Mouse (Mus musculus): ENCODE data around the gene Cbx7. TPM values are rescaled to one million over a fixed set of nuclear protein-coding genes. Genes with fewer than 3 reads are reported as not detected.
"Not testable (repeated sequence)": the region's sequence is repeated elsewhere in the genome, so short reads cannot be mapped to it uniquely, and the experiment has no call there.

The Cbx7 gene
- polyA plus RNA-seq, 1 experiment from 2014 or later, result 0.89 TPM

GRCm38 (mm10) chr15:79946790-79947189 is 24.1 kb downstream of the Cbx7 start:
- peaks cover 18% of the 10 kb centered on the region for H3K27me3 ChIP-seq
- no peak for ATAC-seq (ENCODE audit: low read depth)
- no peak for DNase-seq

GRCm38 (mm10) chr15:79946022-79946421 is 24.9 kb downstream of the Cbx7 start:
- Histone ChIP-seq H3K4me2 (no peak overlapping the region), H3K27ac (no peak overlapping the region), H3K4me1 (replicated peaks) (peaks cover 17% of the 10 kb centered on the region), H3K9me3 (replicated peaks) (no peaks in the 10 kb centered on the region), H3K4me3 (replicated peaks) (no peak overlapping the region), H3K36me3 (no peaks in the 10 kb centered on the region), H3K27me3 (peaks cover 12% of the 10 kb centered on the region), H3K9ac (no peak overlapping the region)
- WGBS (ENCODE audit: insufficient replicate concordance), result 6% methylated on average over 4 of the region's 4 CpGs
- peak; percentile 76 for DNase-seq
- ATAC-seq (ENCODE audit: low read depth), result peak; percentile 71

More at GRCm38 (mm10) chr15:79946790-79947189, 24.1 kb downstream of the Cbx7 start:
- Histone ChIP-seq H3K36me3 (no peaks in the 10 kb centered on the region), H3K4me1 (replicated peaks) (peaks cover 19% of the 10 kb centered on the region), H3K4me2 (no peak overlapping the region), H3K4me3 (replicated peaks) (no peak overlapping the region), H3K27ac (no peak overlapping the region), H3K9me3 (replicated peaks) (no peaks in the 10 kb centered on the region), H3K9ac (no peak overlapping the region)
- 52% methylated on average over 9 of the region's 9 CpGs for WGBS (ENCODE audit: insufficient replicate concordance)

GRCm38 (mm10) chr15:79944948-79945347 is 26.0 kb downstream of the Cbx7 start:
- no peak overlapping the region for H3K4me2 ChIP-seq
- WGBS (ENCODE audit: insufficient replicate concordance), result 63% methylated on average over 5 of the region's 5 CpGs
- no peak for DNase-seq

GRCm38 (mm10) chr15:79943584-79943983 is 27.3 kb downstream of the Cbx7 start:
- Histone ChIP-seq H3K9ac (no peak overlapping the region), H3K4me1 (replicated peaks) (0 out of 2 replicates have a peak, but pooled peaks cover 3% of the 10 kb centered on the region), H3K4me2 (no peak overlapping the region), H3K27ac (no peak overlapping the region), H3K36me3 (no peaks in the 10 kb centered on the region), H3K9me3 (replicated peaks) (no peaks in the 10 kb centered on the region), H3K4me3 (replicated peaks) (no peak overlapping the region), H3K27me3 (peaks cover 3% of the 10 kb centered on the region)
- no peak for DNase-seq
- 75% methylated on average over 3 of the region's 3 CpGs for WGBS (ENCODE audit: insufficient replicate concordance)
- no peak for ATAC-seq (ENCODE audit: low read depth)

More at GRCm38 (mm10) chr15:79944948-79945347, 26.0 kb downstream of the Cbx7 start:
- H3K9me3 ChIP-seq (replicated peaks), result no peaks in the 10 kb centered on the region
- peaks cover 8% of the 10 kb centered on the region for H3K27me3 ChIP-seq
- H3K36me3 ChIP-seq, result no peaks in the 10 kb centered on the region
- H3K27ac ChIP-seq, result no peak overlapping the region
- H3K4me3 ChIP-seq (replicated peaks), result no peak overlapping the region
- H3K4me1 ChIP-seq (replicated peaks), result peaks cover 7% of the 10 kb centered on the region; the same call in 1 of the 2 replicates
- no peak for ATAC-seq (ENCODE audit: low read depth)
- no peak overlapping the region for H3K9ac ChIP-seq

GRCm38 (mm10) chr15:79942541-79942940 is 28.4 kb downstream of the Cbx7 start:
- H3K27me3 ChIP-seq, result peaks cover 9% of the 10 kb centered on the region
- ATAC-seq (ENCODE audit: low read depth), result no peak
- H3K4me3 ChIP-seq (replicated peaks), result no peak overlapping the region
- WGBS (ENCODE audit: insufficient replicate concordance), result 69% methylated on average over 6 of the region's 6 CpGs
- 0 out of 2 replicates have a peak, but pooled peaks cover 3% of the 10 kb centered on the region for H3K4me1 ChIP-seq (replicated peaks)
- H3K9me3 ChIP-seq (replicated peaks), result no peaks in the 10 kb centered on the region
- DNase-seq, result no peak
- no peaks in the 10 kb centered on the region for H3K36me3 ChIP-seq
- no peak overlapping the region for H3K27ac ChIP-seq
- H3K4me2 ChIP-seq, result no peak overlapping the region
- H3K9ac ChIP-seq, result no peak overlapping the region

- Histone ChIP-seq H3K4me1 (replicated peaks) (no peaks in the 10 kb centered on the region), H3K4me2 (no peak overlapping the region), H3K4me3 (replicated peaks) (no peak overlapping the region), H3K27me3 (peaks cover 20% of the 10 kb centered on the region), H3K9me3 (replicated peaks) (no peaks in the 10 kb centered on the region), H3K9ac (no peak overlapping the region), H3K27ac (no peak overlapping the region), H3K36me3 (no peaks in the 10 kb centered on the region)
- WGBS (ENCODE audit: insufficient replicate concordance), result 16% methylated on average over 8 of the region's 8 CpGs
- no peak for DNase-seq
- ATAC-seq (ENCODE audit: low read depth), result no peak
These were observed 30.0 kb downstream of the Cbx7 start for GRCm38 (mm10) chr15:79940932-79941331.

GRCm38 (mm10) chr15:79939913-79940312 is 31.0 kb downstream of the Cbx7 start:
- ATAC-seq (ENCODE audit: low read depth), result no peak
- WGBS (ENCODE audit: insufficient replicate concordance), result 80% methylated on average over 16 of the region's 16 CpGs

GRCm38 (mm10) chr15:79939501-79939900 is 31.4 kb downstream of the Cbx7 start:
- DNase-seq; H3K27ac ChIP-seq; H3K4me1 ChIP-seq (replicated peaks); ATAC-seq (ENCODE audit: low read depth); H3K4me2 ChIP-seq; H3K36me3 ChIP-seq; H3K9ac ChIP-seq; H3K4me3 ChIP-seq (replicated peaks); H3K9me3 ChIP-seq (replicated peaks): not testable (repeated sequence)
- peaks cover 31% of the 10 kb centered on the region for H3K27me3 ChIP-seq
- 74% methylated on average over 6 of the region's 7 CpGs for WGBS (ENCODE audit: insufficient replicate concordance)

More at GRCm38 (mm10) chr15:79939913-79940312, 31.0 kb downstream of the Cbx7 start:
- peaks cover 29% of the 10 kb centered on the region for H3K27me3 ChIP-seq
- H3K4me3 ChIP-seq (replicated peaks), result no peak overlapping the region
- no peaks in the 10 kb centered on the region for H3K4me1 ChIP-seq (replicated peaks)
- H3K9ac ChIP-seq, result no peak overlapping the region
- H3K4me2 ChIP-seq, result no peak overlapping the region
- H3K36me3 ChIP-seq, result no peaks in the 10 kb centered on the region
- no peak for DNase-seq
- H3K9me3 ChIP-seq (replicated peaks), result no peaks in the 10 kb centered on the region
- no peak overlapping the region for H3K27ac ChIP-seq

- Histone ChIP-seq H3K27me3 (peaks cover 36% of the 10 kb centered on the region), H3K4me3 (replicated peaks) (no peak overlapping the region), H3K4me2 (no peak overlapping the region), H3K4me1 (replicated peaks) (no peaks in the 10 kb centered on the region), H3K27ac (no peak overlapping the region), H3K36me3 (no peaks in the 10 kb centered on the region), H3K9me3 (replicated peaks) (no peaks in the 10 kb centered on the region), H3K9ac (no peak overlapping the region)
- 74% methylated on average over 12 of the region's 12 CpGs for WGBS (ENCODE audit: insufficient replicate concordance)
- no peak for ATAC-seq (ENCODE audit: low read depth)
- no peak for DNase-seq
These were observed 31.9 kb downstream of the Cbx7 start for GRCm38 (mm10) chr15:79939020-79939419.

GRCm38 (mm10) chr15:79936374-79936751 is 34.6 kb downstream of the Cbx7 start:
- Histone ChIP-seq H3K9ac (no peak overlapping the region), H3K27ac (no peak overlapping the region), H3K4me1 (replicated peaks) (peaks cover 24% of the 10 kb centered on the region), H3K4me2 (no peak overlapping the region), H3K9me3 (replicated peaks) (no peaks in the 10 kb centered on the region), H3K27me3 (peaks cover 62% of the 10 kb centered on the region), H3K4me3 (replicated peaks) (no peak overlapping the region), H3K36me3 (no peaks in the 10 kb centered on the region)
- DNase-seq (no peak), ATAC-seq (ENCODE audit: low read depth) (no peak)
- WGBS (ENCODE audit: insufficient replicate concordance), result 50% methylated on average over 7 of the region's 7 CpGs

- no peak for DNase-seq
- ATAC-seq (ENCODE audit: low read depth), result no peak
- Histone ChIP-seq H3K4me2 (no peak overlapping the region), H3K9ac (no peak overlapping the region), H3K36me3 (no peaks in the 10 kb centered on the region), H3K4me3 (replicated peaks) (no peak overlapping the region), H3K4me1 (replicated peaks) (peaks cover 27% of the 10 kb centered on the region), H3K27me3 (peaks cover 68% of the 10 kb centered on the region), H3K27ac (no peak overlapping the region), H3K9me3 (replicated peaks) (no peaks in the 10 kb centered on the region)
- 32% methylated on average over 9 of the region's 9 CpGs for WGBS (ENCODE audit: insufficient replicate concordance)
These were observed 35.1 kb downstream of the Cbx7 start for GRCm38 (mm10) chr15:79935654-79936373.

- Histone ChIP-seq H3K4me3 (replicated peaks) (no peak overlapping the region), H3K27me3 (peaks cover 73% of the 10 kb centered on the region), H3K27ac (no peak overlapping the region), H3K9ac (no peak overlapping the region), H3K36me3 (no peaks in the 10 kb centered on the region), H3K9me3 (replicated peaks) (no peaks in the 10 kb centered on the region), H3K4me2 (no peak overlapping the region), H3K4me1 (replicated peaks) (peaks cover 28% of the 10 kb centered on the region)
- ATAC-seq (ENCODE audit: low read depth), result no peak
- 5% methylated on average over 10 of the region's 10 CpGs for WGBS (ENCODE audit: insufficient replicate concordance)
- no peak for DNase-seq
These were observed 36.1 kb downstream of the Cbx7 start for GRCm38 (mm10) chr15:79934776-79935175.

All from liver, embryonic 13.5 days (tissue).